Mouse (Mus musculus) liver, embryonic 11.5 days (tissue): ENCODE measurements around the gene Il3. TPM values are rescaled to one million over a fixed set of nuclear protein-coding genes. Genes with fewer than 3 reads are reported as not detected.

ENCODE experiments used
- ATAC-seq: fragments of 200-750 bp; cut with Nextera tagmentation; replicated peaks from 2 replicates; pipeline ENCODE4 v1.8.0; 2017; ENCODE audit warnings: moderate number of reproducible peaks, mild to moderate bottlenecking, moderate TSS enrichment, moderate library complexity; ENCODE audit not compliant: low FRiP score
- DNase-seq: peaks from one replicate; pipeline ENCODE4 v3.0.0-alpha.2; 2017; ENCODE audit warnings: low spot score
- H3K27ac ChIP-seq: fragments of 300-500 bp; sonication (generic); 2 replicates; pipeline ENCODE4 v1.5.1; 2014; ENCODE audit warnings: mild to moderate bottlenecking, low read depth, low read length, control low read depth
- H3K27me3 ChIP-seq: fragments of 300-500 bp; sonication (generic); replicated peaks from 2 replicates; pipeline ENCODE4 v1.6.1; 2014; ENCODE audit warnings: low read length, mixed read lengths; ENCODE audit not compliant: control insufficient read depth, insufficient read depth
- H3K36me3 ChIP-seq: fragments of 300-500 bp; sonication (generic); 2 replicates; pipeline ENCODE4 v1.6.1; 2014; ENCODE audit warnings: mild to moderate bottlenecking, low read length, moderate library complexity, mixed read lengths; ENCODE audit not compliant: control insufficient read depth, insufficient read depth
- H3K4me1 ChIP-seq: fragments of 300-500 bp; sonication (generic); replicated peaks from 2 replicates; pipeline ENCODE4 v1.6.1; 2014; ENCODE audit warnings: low read length, mixed read lengths; ENCODE audit not compliant: control insufficient read depth, insufficient read depth
- H3K4me2 ChIP-seq: fragments of 300-500 bp; sonication (generic); 2 replicates; pipeline ENCODE4 v1.6.1; 2014; ENCODE audit warnings: mild to moderate bottlenecking, control low read depth, moderate library complexity
- H3K4me3 ChIP-seq: fragments of 300-500 bp; sonication (generic); 2 replicates; pipeline ENCODE4 v1.5.1; 2014; ENCODE audit warnings: low read depth, low read length, control low read depth
- H3K9ac ChIP-seq: fragments of 300-500 bp; sonication (generic); 2 replicates; pipeline ENCODE4 v1.6.1; 2014; ENCODE audit warnings: low read depth, low read length, control low read depth
- H3K9me3 ChIP-seq: fragments of 300-500 bp; sonication (generic); 2 replicates; pipeline ENCODE4 v1.6.1; 2016; ENCODE audit warnings: low read length, inconsistent platforms, mixed read lengths; ENCODE audit not compliant: control insufficient read depth
- WGBS: fragments of 180-500 bp; shearing (Covaris S2); extraction: QIAGEN DNeasy Blood & Tissue Kit; methylation state at CpG from one replicate; pipeline ENCODE4 v1.1.7; 2014; 5-methylcytosine and 5-hydroxymethylcytosine counted together
- polyA plus RNA-seq: library from polyadenylated mRNA; unstranded; fragments of >200 nt; fragmentation: Nextera tagmentation; extraction: Ambion mirVana; gene quantifications from 2 replicates; pipeline ENCODE4 v1.2.1, GENCODE M21; 2014

Gene Il3
- polyA plus RNA-seq, 1 experiment from 2014 or later = not detected

- no peak for ATAC-seq
- Histone ChIP-seq H3K4me3 (no peak overlapping the region), H3K4me2 (no peak overlapping the region), H3K9me3 (no peaks in the 10 kb centered on the region), H3K4me1 (no peaks in the 10 kb centered on the region), H3K9ac (no peak overlapping the region), H3K36me3 (no peaks in the 10 kb centered on the region), H3K27me3 (no peaks in the 10 kb centered on the region; the same call in 1 of the 2 replicates), H3K27ac (no peak overlapping the region)
- DNase-seq = no peak
- 77% methylated on average over 6 of the region's 6 CpGs for WGBS
Measured at GRCm38 (mm10) chr11:54216091-54216490, 51.0 kb downstream of the Il3 start.

Other genes starting within 250 kb of the Il3 start
- gene Slc22a4, start 239.2 kb downstream of the Il3 start, polyA plus RNA-seq = 20.6 and 21.5 TPM in 2 replicates
- 13.1 and 13.2 TPM in 2 replicates for gene Pdlim4, start 198.3 kb downstream of the Il3 start, polyA plus RNA-seq
- 24.3 and 25.7 TPM in 2 replicates for gene P4ha2, start 167.2 kb downstream of the Il3 start, polyA plus RNA-seq
- not detected in 2 replicates for gene Csf2, start 17.6 kb downstream of the Il3 start, polyA plus RNA-seq
- 2.2 and 2.3 TPM in 2 replicates for gene Acsl6, start 36.5 kb upstream of the Il3 start, polyA plus RNA-seq
- gene Meikin, start 103.4 kb upstream of the Il3 start, polyA plus RNA-seq = not detected in 2 replicates
- gene Fnip1, start 170.9 kb upstream of the Il3 start, polyA plus RNA-seq = 10.2 and 10.4 TPM in 2 replicates